Mouse (Mus musculus) urinary bladder, postnatal 14 days (tissue): ENCODE results near the gene Dera.

ENCODE experiments used
- DNase-seq: peaks from one replicate; pipeline ENCODE4 v3.0.0; 2021; ENCODE audit warnings: low spot score

Gene Dera

GRCm38 (mm10) chr6:137757891-137758290 lies 3.5 kb downstream of the Dera start:
- DNase-seq, result no peak

GRCm38 (mm10) chr6:137759681-137760080 lies 5.3 kb downstream of the Dera start:
- no peak for DNase-seq

- DNase-seq, result no peak
These were observed 6.6 kb downstream of the Dera start for GRCm38 (mm10) chr6:137760966-137761365.

- no peak for DNase-seq
These were observed 10.3 kb downstream of the Dera start for GRCm38 (mm10) chr6:137764572-137765210.

- DNase-seq, result no peak
These were observed 11.8 kb downstream of the Dera start for GRCm38 (mm10) chr6:137766177-137766576.

- DNase-seq, result no peak
These were observed 17.4 kb downstream of the Dera start for GRCm38 (mm10) chr6:137771621-137772250.

- DNase-seq, result no peak
These were observed 18.7 kb downstream of the Dera start for GRCm38 (mm10) chr6:137772918-137773636.

- no peak for DNase-seq
These were observed 19.3 kb downstream of the Dera start for GRCm38 (mm10) chr6:137773637-137774028.

- DNase-seq, result no peak
These were observed 19.8 kb downstream of the Dera start for GRCm38 (mm10) chr6:137774166-137774565.

GRCm38 (mm10) chr6:137775159-137775558 lies 20.8 kb downstream of the Dera start:
- DNase-seq, result no peak

GRCm38 (mm10) chr6:137776981-137777380 lies 22.6 kb downstream of the Dera start:
- DNase-seq, result no peak

- DNase-seq, result peak; percentile 24
These were observed 29.7 kb downstream of the Dera start for GRCm38 (mm10) chr6:137783899-137784637.

- no peak for DNase-seq
These were observed 34.7 kb downstream of the Dera start for GRCm38 (mm10) chr6:137788976-137789590.

- no peak for DNase-seq
These were observed 35.3 kb downstream of the Dera start for GRCm38 (mm10) chr6:137789658-137790057.

GRCm38 (mm10) chr6:137795494-137795893 lies 41.1 kb downstream of the Dera start:
- no peak for DNase-seq

GRCm38 (mm10) chr6:137796596-137797567 lies 42.5 kb downstream of the Dera start:
- no peak for DNase-seq

GRCm38 (mm10) chr6:137799253-137799652 lies 44.9 kb downstream of the Dera start:
- DNase-seq, result no peak

GRCm38 (mm10) chr6:137803456-137804005 lies 49.2 kb downstream of the Dera start:
- DNase-seq, result no peak

GRCm38 (mm10) chr6:137804121-137804520 lies 49.8 kb downstream of the Dera start:
- no peak for DNase-seq

- no peak for DNase-seq
These were observed 50.3 kb downstream of the Dera start for GRCm38 (mm10) chr6:137804606-137805005.

- no peak for DNase-seq
These were observed 52.0 kb downstream of the Dera start for GRCm38 (mm10) chr6:137806342-137806741.
